Mouse (Mus musculus) cerebellum, adult 2 months (tissue): ENCODE results near the gene Ilkap.

Source experiments
- CTCF ChIP-seq: fragments of 200-500 bp; IDR thresholded peaks from 2 replicates; pipeline ENCODE4 v1.5.1; 2011; ENCODE audit warnings: low read depth, mild to moderate bottlenecking, control low read depth, low read length, moderate library complexity, borderline replicate concordance; ENCODE audit not compliant: insufficient read depth
- POLR2A ChIP-seq: fragments of 200-500 bp; IDR thresholded peaks from 2 replicates; pipeline ENCODE4 v1.6.1; 2011; ENCODE audit warnings: low read length, control low read depth, borderline replicate concordance; ENCODE audit not compliant: insufficient read depth

- TF ChIP-seq CTCF: no peak
- TF ChIP-seq POLR2A: no peak
Observed at GRCm38 (mm10) chr1:91351249-91351648, 47.4 kb downstream of the Ilkap start.
